Mouse (Mus musculus) G1E (cell line): ENCODE measurements around the gene Rpl35.

Experiments
- CTCF ChIP-seq: IDR thresholded peaks from 2 replicates; pipeline ENCODE4 v1.5.1; 2012; ENCODE audit warnings: low read depth, low read length, inconsistent platforms, mixed read lengths
- GATA1 ChIP-seq: IDR thresholded peaks from 2 replicates; pipeline ENCODE4 v1.6.1; 2012; ENCODE audit warnings: borderline replicate concordance, low read length, inconsistent platforms, mixed read lengths
- GATA2 ChIP-seq: IDR thresholded peaks from 2 replicates; pipeline ENCODE4 v1.6.1; 2012; ENCODE audit warnings: low read depth, low read length, inconsistent platforms, borderline replicate concordance
- POLR2AphosphoS5 ChIP-seq: IDR thresholded peaks from 2 replicates; pipeline ENCODE4 v1.6.1; 2012; ENCODE audit warnings: low read depth, low read length, inconsistent platforms; ENCODE audit not compliant: insufficient replicate concordance
- TAL1 ChIP-seq: conservative IDR thresholded peaks from 2 replicates; pipeline ENCODE4 v1.6.1; 2012; ENCODE audit warnings: low read depth, low read length, inconsistent platforms, mixed read lengths

GRCm38 (mm10) chr2:38973701-38974100 lies 31.7 kb downstream of the Rpl35 start:
- TF ChIP-seq CTCF, result no peak
- TF ChIP-seq POLR2AphosphoS5, result no peak
- TF ChIP-seq GATA1, result no peak
- TF ChIP-seq TAL1, result no peak
- no peak for TF ChIP-seq GATA2
